Mouse (Mus musculus) lung, embryonic 16.5 days (tissue): ENCODE measurements around the gene Car7. TPM values are rescaled to one million over a fixed set of nuclear protein-coding genes. Genes with fewer than 3 reads are reported as not detected.
"Not testable (repeated sequence)": the region's sequence is repeated elsewhere in the genome, so short reads cannot be mapped to it uniquely, and the experiment has no call there.

ENCODE experiments used
- ATAC-seq: fragments of 200-750 bp; cut with Nextera tagmentation; 2 replicates; pipeline ENCODE4 v1.8.0; 2017; ENCODE audit warnings: low read depth, mild to moderate bottlenecking, moderate library complexity
- H3K27ac ChIP-seq: fragments of 300-500 bp; sonication (generic); 2 replicates; pipeline ENCODE4 v1.5.1; 2014; ENCODE audit warnings: mild to moderate bottlenecking, control low read depth, low read length
- H3K27me3 ChIP-seq: fragments of 300-500 bp; sonication (generic); 2 replicates; pipeline ENCODE4 v1.6.1; 2014; ENCODE audit warnings: low read depth, low read length, mixed read lengths; ENCODE audit not compliant: control insufficient read depth, insufficient read depth
- H3K36me3 ChIP-seq: fragments of 300-500 bp; sonication (generic); 2 replicates; pipeline ENCODE4 v1.6.1; 2014; ENCODE audit warnings: low read length; ENCODE audit not compliant: control insufficient read depth, insufficient read depth
- H3K4me1 ChIP-seq: fragments of 300-500 bp; sonication (generic); replicated peaks from 2 replicates; pipeline ENCODE4 v1.6.1; 2014; ENCODE audit warnings: low read length, mixed read lengths; ENCODE audit not compliant: control insufficient read depth, insufficient read depth
- H3K4me2 ChIP-seq: fragments of 300-500 bp; sonication (generic); 2 replicates; pipeline ENCODE4 v1.6.1; 2014; ENCODE audit warnings: low read depth, low read length, control low read depth
- H3K4me3 ChIP-seq: fragments of 300-500 bp; sonication (generic); 2 replicates; pipeline ENCODE4 v1.5.1; 2014; ENCODE audit warnings: mild to moderate bottlenecking, low read length, control low read depth
- H3K9ac ChIP-seq: fragments of 300-500 bp; sonication (generic); 2 replicates; pipeline ENCODE4 v1.6.1; 2014; ENCODE audit warnings: low read length, control low read depth
- H3K9me3 ChIP-seq: fragments of 300-500 bp; sonication (generic); 2 replicates; pipeline ENCODE4 v1.6.1; 2016; ENCODE audit warnings: low read length; ENCODE audit not compliant: control insufficient read depth
- WGBS: fragments of 180-500 bp; shearing (Covaris S2); extraction: QIAGEN DNeasy Blood & Tissue Kit; methylation state at CpG from one replicate; pipeline ENCODE4 v1.1.7; 2014; 5-methylcytosine and 5-hydroxymethylcytosine counted together
- polyA plus RNA-seq: library from polyadenylated mRNA; unstranded; fragments of >200 nt; fragmentation: Nextera tagmentation; extraction: Ambion mirVana; gene quantifications from 2 replicates; pipeline ENCODE4 v1.2.1, GENCODE M21; 2015

Gene Car7
- polyA plus RNA-seq, 1 experiment from 2014 or later, result 0.93 TPM

DNA sequence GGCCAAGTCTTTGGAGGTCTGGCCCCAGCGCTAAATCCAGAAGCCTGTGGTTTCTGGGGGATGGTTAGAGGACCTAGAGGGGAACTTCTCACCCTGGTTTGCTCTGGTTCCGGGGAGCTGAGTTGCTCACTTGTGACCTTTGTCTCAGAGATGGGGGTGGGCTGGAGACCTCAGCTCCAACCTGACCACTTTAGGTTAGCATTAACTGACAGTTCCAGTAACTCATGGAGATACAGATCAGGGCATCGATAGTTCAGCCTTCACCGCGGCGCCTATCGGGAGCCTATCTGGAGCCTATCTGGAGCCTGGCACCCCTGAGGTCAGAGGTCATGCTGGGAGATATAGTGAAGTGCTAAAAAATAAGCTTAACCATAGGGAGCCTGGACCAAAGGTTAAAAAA lies 22.7 kb downstream of the Car7 start:
- ATAC-seq, result no peak
- WGBS, result 27% methylated on average over 7 of the region's 7 CpGs
- Histone ChIP-seq H3K27ac (no peak overlapping the region), H3K9me3 (no peaks in the 10 kb centered on the region), H3K4me2 (no peak overlapping the region), H3K27me3 (peaks cover 2% of the 10 kb centered on the region; the same call in 1 of the 2 replicates), H3K4me3 (no peak overlapping the region), H3K36me3 (no peaks in the 10 kb centered on the region), H3K9ac (no peak overlapping the region), H3K4me1 (no peaks in the 10 kb centered on the region)

DNA sequence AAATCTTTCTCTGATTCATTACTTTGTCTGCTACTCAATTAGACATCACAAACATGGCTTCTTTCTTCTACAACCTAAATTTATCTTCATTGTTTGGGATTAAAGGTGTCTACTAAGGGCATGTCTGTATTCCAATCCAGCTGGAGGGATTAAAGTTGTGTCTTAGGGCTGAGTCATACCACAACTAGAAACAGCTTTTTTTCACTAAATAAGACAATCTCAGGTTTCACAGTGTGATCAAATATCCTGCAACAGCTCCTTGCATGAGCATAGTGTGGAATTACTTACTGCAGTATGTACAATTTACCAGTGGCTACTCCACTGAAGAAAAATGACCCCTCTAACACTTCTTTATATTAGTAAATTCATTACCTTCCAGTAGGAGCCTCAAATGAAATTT lies 26.2 kb downstream of the Car7 start:
- no peaks in the 10 kb centered on the region for H3K9me3 ChIP-seq
- H3K27me3 ChIP-seq, result peaks cover 2% of the 10 kb centered on the region; the same call in 1 of the 2 replicates
- H3K4me2 ChIP-seq, result no peak overlapping the region
- H3K27ac ChIP-seq, result no peak overlapping the region
- ATAC-seq, result no peak
- no peak overlapping the region for H3K4me3 ChIP-seq
- H3K36me3 ChIP-seq, result no peaks in the 10 kb centered on the region
- H3K9ac ChIP-seq, result no peak overlapping the region
- H3K4me1 ChIP-seq, result no peaks in the 10 kb centered on the region

DNA sequence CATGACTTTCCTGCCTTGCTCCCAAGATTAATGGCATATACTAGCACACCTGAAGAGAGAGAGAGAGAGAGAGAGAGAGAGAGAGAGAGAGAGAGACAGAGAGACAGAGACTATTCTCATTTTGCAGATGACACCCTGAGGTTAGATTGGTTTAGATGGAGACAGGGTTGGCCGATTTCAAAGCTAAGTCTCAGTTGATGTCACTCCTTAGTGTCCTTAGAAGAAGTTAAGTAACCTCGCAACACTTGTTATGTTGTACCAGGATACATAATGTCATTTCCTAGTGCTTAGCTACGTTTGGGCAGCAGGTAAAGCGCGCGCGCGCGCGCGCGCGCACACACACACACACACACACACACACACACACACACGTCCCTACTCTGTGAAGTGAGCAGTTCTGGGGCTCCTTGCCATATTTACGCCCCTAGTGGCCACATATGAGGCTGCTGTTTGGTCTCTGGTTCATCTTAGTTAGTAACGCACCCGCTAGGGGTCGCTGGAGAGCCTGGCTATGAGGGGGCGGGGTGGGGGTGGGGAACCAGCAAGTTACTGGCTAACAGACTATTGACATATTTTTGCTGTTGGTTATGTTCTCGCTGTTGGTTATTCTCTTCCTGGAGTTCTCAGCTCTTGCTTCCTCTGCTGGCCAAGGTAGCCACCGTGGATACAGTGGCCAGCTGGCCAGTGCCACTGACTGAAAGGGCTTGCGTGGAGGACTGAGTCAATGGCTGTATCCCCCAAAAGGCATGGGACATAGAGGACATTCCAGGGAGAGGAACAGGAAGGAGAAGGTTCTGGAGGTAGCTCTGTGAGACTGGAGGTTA lies 30.4 kb downstream of the Car7 start:
- 18% methylated on average over 22 of the region's 22 CpGs for WGBS
- Histone ChIP-seq H3K9ac (no peak overlapping the region), H3K4me2 (peak overlapping the region; percentile 20; the same call in 1 of the 2 replicates), H3K27ac (no peak overlapping the region), H3K27me3 (no peaks in the 10 kb centered on the region), H3K4me1 (no peaks in the 10 kb centered on the region), H3K9me3 (no peaks in the 10 kb centered on the region), H3K4me3 (peak overlapping the region; percentile 8; the same call in 1 of the 2 replicates), H3K36me3 (no peaks in the 10 kb centered on the region)
- ATAC-seq, result peak; percentile 90

DNA sequence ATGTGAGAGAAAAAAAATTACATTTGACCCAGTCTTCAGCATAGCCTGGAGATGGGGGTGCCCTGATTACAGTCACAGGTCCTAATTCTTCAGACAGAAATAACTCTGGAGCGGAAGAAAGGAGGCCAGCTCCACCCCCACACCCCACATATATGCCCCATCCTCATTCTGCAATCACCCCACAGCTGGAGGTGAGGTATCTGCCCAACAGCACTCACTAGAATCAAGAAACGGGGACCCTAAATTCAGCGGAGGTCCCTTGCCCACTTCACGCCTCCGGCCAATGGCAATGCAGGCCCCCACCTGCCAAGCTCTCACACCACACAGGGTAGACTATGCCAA lies 30.9 kb downstream of the Car7 start:
- ATAC-seq, result peak; percentile 10; the same call in 1 of the 2 replicates

DNA sequence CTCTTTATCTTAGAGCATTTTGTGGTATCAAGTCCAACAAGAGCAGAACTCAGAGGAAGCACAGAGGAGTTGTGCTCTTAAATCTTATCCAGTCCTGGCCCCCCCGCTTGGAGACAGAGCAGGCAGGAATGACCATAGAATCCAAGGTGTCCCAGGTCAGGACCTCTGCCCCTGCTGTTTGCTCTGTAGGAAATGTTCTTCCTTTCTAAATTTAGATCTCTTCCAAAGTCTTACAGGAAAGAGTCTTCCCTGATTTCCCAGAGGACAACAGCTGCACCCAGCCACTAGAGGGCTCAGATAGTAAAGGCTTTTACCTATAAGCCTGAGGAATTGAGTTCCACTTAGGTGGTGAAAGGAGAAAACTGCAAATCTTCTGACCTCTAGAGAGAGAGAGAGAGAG lies 35.1 kb downstream of the Car7 start:
- 33% methylated on average over 1 of the region's 1 CpGs for WGBS
- Histone ChIP-seq H3K4me1 (peaks cover 2% of the 10 kb centered on the region; the same call in 1 of the 2 replicates), H3K9me3 (no peaks in the 10 kb centered on the region), H3K4me3 (no peak overlapping the region), H3K4me2 (no peak overlapping the region), H3K36me3 (no peaks in the 10 kb centered on the region), H3K27ac (no peak overlapping the region), H3K27me3 (no peaks in the 10 kb centered on the region), H3K9ac (no peak overlapping the region)
- no peak for ATAC-seq

More for the DNA sequence above, 30.9 kb downstream of the Car7 start:
- H3K36me3 ChIP-seq, result no peaks in the 10 kb centered on the region
- H3K27me3 ChIP-seq, result no peaks in the 10 kb centered on the region
- 92% methylated on average over 5 of the region's 5 CpGs for WGBS
- no peaks in the 10 kb centered on the region for H3K4me1 ChIP-seq
- no peak overlapping the region for H3K4me3 ChIP-seq
- H3K4me2 ChIP-seq, result no peak overlapping the region
- H3K27ac ChIP-seq, result no peak overlapping the region
- no peaks in the 10 kb centered on the region for H3K9me3 ChIP-seq
- H3K9ac ChIP-seq, result no peak overlapping the region

DNA sequence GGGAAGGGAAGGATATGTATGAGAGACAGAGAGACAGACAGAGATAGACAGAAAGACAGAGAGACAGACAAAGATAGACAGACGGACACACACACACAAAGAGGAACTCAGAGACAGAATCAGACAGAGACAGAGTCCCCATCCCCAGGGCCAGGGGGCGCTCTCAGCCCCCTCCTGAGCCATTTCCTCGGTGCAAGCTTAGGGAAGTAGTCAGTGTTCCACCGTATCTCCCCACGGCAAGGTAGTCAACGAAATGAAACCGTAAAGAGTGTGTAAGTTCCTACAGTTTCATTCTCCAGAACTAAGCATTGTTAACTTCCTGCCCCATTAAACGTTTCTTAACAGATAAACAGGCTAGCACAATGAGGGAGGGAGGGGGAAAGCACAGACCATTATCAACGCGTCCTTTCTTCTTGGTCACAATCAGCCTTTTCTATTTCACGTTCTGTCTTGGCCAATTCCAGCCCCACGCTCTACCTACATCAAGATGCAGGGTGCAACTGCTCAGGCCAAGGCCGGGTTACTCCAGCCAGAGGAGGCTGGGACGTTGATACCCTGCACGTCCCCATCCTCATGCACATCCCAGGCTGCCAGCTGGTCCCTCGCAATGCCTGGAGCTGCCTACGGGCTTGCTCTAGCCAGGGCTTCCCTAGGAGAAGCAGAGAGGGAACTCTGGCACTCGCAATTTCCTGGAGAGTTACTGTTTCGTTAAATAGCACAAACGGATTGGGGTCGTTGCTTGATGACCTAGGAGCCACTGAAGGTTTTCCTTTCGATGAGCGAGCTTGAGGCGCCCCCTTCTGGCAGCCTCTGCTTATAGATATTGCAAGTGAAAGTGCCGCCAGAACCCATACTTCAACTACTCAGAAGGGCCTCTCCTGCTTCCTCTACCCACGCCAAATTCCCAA lies 36.2 kb downstream of the Car7 start:
- Histone ChIP-seq H3K9ac (peak overlapping the region; percentile 54), H3K4me1 (peaks cover 2% of the 10 kb centered on the region; the same call in 1 of the 2 replicates), H3K36me3 (no peaks in the 10 kb centered on the region), H3K27me3 (no peaks in the 10 kb centered on the region), H3K4me2 (peak overlapping the region; percentile 77), H3K9me3 (no peaks in the 10 kb centered on the region), H3K27ac (no peak overlapping the region), H3K4me3 (peak overlapping the region; percentile 50)
- peak; percentile 81 for ATAC-seq
- WGBS, result 6% methylated on average over 26 of the region's 26 CpGs

DNA sequence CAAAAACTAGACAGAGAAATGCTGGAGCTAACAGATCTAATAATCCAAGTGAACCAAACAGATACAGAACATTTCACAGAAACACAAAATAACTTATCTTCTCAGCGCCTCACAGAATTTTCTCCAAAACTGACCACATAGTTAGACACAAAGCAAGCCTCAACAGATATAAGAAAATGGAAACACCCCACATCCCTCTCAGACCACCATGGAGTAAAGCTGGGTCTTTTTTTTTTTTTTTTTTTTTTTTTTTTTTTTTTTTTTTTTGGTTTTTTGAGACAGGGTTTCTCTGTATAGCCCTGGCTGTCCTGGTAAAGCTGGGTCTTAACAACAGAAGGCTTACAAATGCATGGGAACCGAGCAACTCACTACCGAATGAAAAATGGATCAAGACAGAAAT lies 42.3 kb downstream of the Car7 start:
- no peak overlapping the region for H3K27ac ChIP-seq
- 81% methylated on average over 3 of the region's 3 CpGs for WGBS
- no peaks in the 10 kb centered on the region for H3K36me3 ChIP-seq
- H3K9ac ChIP-seq, result no peak overlapping the region
- no peak overlapping the region for H3K4me3 ChIP-seq
- no peaks in the 10 kb centered on the region for H3K4me1 ChIP-seq
- no peaks in the 10 kb centered on the region for H3K27me3 ChIP-seq
- no peak overlapping the region for H3K4me2 ChIP-seq
- no peaks in the 10 kb centered on the region for H3K9me3 ChIP-seq
- ATAC-seq, result no peak

DNA sequence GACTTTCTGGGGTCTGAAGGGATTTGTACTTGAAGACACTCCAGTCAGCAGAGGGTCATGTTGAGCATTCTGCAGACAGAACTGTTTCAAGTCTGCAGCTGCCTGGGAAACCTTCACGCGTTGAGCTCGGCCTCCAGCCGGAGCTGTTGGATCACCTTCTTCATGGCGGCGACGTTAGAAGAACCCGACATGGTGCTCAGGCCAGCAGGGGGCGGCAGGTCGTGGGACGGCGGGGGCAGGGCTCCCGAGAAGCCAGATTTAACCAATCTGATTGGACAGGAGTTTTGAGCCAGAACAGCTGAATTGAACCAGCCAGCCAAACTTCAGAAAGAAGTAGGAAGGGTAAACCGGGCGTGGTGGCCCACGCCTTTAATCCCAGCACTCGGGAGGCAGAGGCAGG lies 43.1 kb downstream of the Car7 start:
- not testable (repeated sequence) for H3K9me3 ChIP-seq, H3K4me3 ChIP-seq, H3K27ac ChIP-seq, H3K4me1 ChIP-seq, H3K4me2 ChIP-seq, H3K27me3 ChIP-seq, H3K36me3 ChIP-seq, H3K9ac ChIP-seq, ATAC-seq
- WGBS, result 75% methylated on average over 17 of the region's 17 CpGs

DNA sequence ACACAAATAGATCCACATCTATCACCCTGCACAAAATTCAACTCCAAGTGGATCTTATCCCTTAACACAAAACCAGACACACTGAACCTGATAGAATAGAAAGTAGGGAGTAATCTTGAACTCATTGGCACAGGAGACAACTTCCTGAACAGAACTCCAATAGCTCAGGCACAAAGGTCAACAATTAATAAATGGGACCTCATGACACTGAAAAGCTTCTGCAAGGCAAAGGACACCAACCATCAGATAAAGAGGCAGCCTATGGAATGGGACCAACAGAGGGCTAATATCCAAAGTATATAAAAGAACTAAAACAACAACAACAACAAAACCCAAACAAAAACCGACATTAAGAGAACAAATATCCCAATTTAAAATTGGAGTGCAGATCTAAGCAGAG lies 50.0 kb downstream of the Car7 start:
- no peak overlapping the region for H3K9ac ChIP-seq
- 32% methylated on average over 1 of the region's 1 CpGs for WGBS
- no peaks in the 10 kb centered on the region for H3K27me3 ChIP-seq
- no peak overlapping the region for H3K4me2 ChIP-seq
- H3K27ac ChIP-seq, result no peak overlapping the region
- no peak for ATAC-seq
- no peaks in the 10 kb centered on the region for H3K36me3 ChIP-seq
- no peaks in the 10 kb centered on the region for H3K9me3 ChIP-seq
- H3K4me3 ChIP-seq, result no peak overlapping the region
- no peaks in the 10 kb centered on the region for H3K4me1 ChIP-seq
